Mouse (Mus musculus) left cerebral cortex, adult 9 months (tissue): ENCODE data around the gene Gm5795.
"Not testable (repeated sequence)": the region's sequence is repeated elsewhere in the genome, so short reads cannot be mapped to it uniquely, and the experiment has no call there.

Source experiments
- DNase-seq, 2 experiments: peaks; one replicate each; pipeline ENCODE4 v3.0.0; 2022; ENCODE audit warnings: low spot score in 2 of 2

The Gm5795 gene

DNA sequence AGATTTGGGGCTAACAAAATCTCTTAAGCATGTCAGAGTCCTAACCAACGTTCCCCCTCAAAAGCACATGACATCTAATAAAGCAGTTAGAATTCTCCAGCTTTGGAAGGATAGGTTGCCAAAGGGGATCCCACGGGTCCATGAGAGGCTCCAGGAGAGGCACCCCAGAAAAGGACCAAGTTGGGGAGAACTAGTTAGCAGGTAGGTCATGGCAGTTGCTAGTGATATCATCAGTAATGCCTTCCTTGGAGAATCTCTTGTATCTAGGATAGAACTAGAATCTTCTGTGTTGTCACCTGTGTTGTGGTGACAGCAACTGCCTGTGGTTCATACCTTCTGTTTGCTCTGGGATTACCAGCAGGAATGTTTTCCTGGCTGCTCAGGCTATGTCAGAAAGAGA is at the start of gene Gm5795:
TSS of gene Gm5795 (plus strand) at position 301 of the 400 bp plus-strand sequence.
- DNase-seq = not testable (repeated sequence)

DNA sequence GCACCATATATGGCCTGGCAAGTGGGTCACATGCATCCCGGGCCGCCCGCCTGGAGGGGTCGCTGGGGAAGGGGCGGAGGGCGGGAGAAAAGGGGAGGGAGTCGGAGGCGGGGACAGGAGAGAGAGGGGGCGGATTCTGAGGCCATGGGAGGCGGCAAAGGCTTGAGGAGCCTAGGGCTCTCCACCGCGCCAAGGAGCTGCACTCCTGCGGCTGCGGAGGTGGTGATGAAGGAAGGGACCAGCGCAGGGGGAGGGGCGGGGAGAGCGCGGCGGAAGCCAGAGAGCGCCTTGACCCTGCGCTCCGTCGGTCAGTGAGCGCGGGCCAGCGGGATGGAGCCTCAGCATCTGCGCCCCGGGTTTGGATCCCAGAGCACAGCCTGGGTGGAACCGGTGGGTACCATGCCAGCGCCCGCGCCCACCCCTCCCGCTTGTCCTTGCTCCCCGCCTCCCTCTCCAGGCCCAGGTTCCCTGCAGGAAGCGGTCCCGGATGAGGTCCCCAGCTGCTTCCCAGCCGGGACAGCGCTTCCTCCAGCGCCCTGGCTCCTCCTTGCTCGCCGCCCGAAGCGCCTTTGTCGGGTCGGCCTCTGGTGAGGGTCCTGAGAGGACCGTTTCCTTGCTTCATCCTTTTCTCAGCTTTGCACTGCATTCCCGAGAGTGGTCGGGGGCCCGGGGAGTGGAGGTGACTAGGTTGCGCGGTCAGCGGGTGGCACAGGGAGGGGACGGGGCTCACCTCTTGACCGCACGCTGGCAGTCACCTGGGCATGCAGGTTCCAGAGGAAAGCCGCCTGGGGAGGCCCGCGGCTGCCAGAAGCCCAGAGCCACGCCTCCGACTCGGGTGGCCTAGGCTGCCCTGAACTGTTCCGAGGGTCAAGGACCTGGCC is 20.5 kb downstream of the Gm5795 start, which contains the start of gene D830030K20Rik:
TSS of gene D830030K20Rik (plus strand) at position 217 of the 881 bp plus-strand sequence.
- DNase-seq = not testable (repeated sequence)

DNA sequence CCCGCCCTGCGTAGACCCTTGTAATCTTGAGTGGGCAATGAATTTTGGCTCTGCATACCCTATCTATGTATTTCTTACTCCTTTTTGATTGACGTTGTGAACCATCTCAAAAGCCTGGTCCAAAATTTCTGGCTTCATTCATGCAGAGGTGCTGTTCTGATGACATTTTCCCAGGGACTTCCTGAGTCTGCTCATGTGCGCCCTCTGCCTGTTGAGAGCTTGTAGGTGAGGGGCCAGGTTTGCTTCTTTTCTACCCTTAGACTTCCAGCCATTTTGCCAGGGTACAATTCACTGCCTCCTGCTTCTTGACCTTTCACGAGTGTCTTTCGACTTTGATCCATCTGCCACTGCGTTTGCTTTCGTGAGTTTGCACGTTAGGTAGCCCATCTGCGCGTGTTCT is 21.3 kb downstream of the Gm5795 start:
- DNase-seq = peak in 1 of 2 experiments; percentile 33
